9 mouse cellular contexts compared by ENCODE assay signal in the genomic region with DNA sequence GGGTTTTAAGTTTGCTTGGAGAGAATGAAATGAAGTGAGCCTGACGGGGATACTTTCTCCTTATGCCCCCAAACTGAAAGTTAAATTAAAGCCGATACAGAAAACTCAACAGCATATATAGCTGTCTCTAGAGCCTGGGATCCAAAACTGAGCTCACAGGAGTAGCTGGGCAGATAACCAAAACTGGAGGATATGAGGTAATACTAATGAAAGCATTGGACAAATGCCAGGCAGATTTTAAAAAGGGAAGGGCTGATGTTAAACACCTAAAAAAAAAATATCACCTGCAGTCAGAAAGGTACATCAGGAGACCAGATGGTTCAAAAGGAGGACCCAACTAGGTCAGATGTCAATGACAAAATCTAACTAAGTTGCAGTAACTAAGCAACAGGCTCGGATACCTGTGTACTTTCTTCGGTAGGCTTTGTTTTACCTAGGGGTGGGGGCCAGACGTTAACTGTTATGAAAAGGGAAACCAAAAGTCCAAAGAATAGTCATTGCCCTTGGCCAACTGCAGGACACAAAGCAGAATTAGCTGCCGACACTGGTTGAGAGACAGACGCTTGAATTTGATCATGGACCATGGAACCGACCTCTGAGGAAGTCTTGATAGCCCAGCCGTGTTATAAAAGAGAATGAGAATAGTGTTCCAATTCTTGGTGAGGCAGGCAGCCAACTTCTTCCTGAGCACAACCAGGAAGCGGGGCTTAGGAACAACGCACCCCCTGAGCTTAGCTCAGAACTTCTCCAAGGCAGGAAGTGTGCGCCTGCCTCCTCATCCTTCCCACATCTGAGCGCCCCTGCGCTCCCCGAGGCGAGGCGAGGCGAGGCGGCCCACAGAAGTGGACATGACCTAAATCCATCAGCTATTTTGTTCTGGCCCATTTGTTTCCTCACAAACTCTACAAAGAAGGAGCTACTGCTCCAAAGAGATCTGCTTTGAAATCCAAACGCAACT. TPM values are rescaled to one million over a fixed set of nuclear protein-coding genes. Genes with fewer than 3 reads are reported as not detected.
DNase-seq lines count a peak whose midpoint lies in the region; ATAC-seq and TF ChIP-seq lines count a peak whose summit lies in the region.
"Had no signal": no experiment of that assay in that cellular context is flagged by ENCODE, and none has a peak within 500 bp of the region (broad histone marks: within the 10 kb centered on the region; RNA-seq: fewer than 3 reads in every experiment).

No protein-coding gene starts in this region.

- no peak for TF ChIP-seq CTCF in cerebellum, adult 2 months (IDR thresholded peaks at IDR 0.05; ENCODE audit: borderline replicate concordance, insufficient read depth, low read depth, low read length)
- TF ChIP-seq CTCF in intestine, postnatal 0 days (IDR thresholded peaks at IDR 0.05; ENCODE audit: low read depth): no peak

- H3K4me1 ChIP-seq in cerebellum, adult 2 months (ENCODE audit: control insufficient read depth, insufficient read depth, low read length): peaks cover 36% of the 10 kb centered on the region
- H3K4me1 ChIP-seq in intestine, postnatal 0 days (replicated peaks; ENCODE audit: control insufficient read depth, insufficient read depth, low read length): 0 out of 2 replicates have a peak, but pooled peaks cover 5% of the 10 kb centered on the region

- WGBS in cerebellum, adult 2 months: 15% methylated on average over 20 of the region's 20 CpGs
- WGBS in intestine, postnatal 0 days: 62% methylated on average over 20 of the region's 20 CpGs

- intact Hi-C loops in left cerebral cortex, postnatal 14 days (cut with DNase I): no loop called here
- intact Hi-C loops in left cerebral cortex, postnatal 4 days (cut with DNase I): no loop called here

- DNase-seq in cerebellum, adult 2 months: peak; percentile 49 to 59
- no peak for DNase-seq in cerebellum, adult 9-10 months
- peak; percentile 22 to 38 for DNase-seq in left cerebral cortex, postnatal 14 days (ENCODE audit: low spot score in 2 of 2)
- no peak for DNase-seq in left cerebral cortex, postnatal 4 days
- DNase-seq in kidney, postnatal 10 days: peak; percentile 30
- DNase-seq in right cerebral cortex, postnatal 14 days: peak; percentile 19
- DNase-seq in ovary, postnatal 10 days (ENCODE audit: low spot score): no peak

- H3K27me3 ChIP-seq in cerebellum, adult 2 months (ENCODE audit: control insufficient read depth, insufficient read depth, low read length): no peaks in the 10 kb centered on the region
- no peaks in the 10 kb centered on the region for H3K27me3 ChIP-seq in intestine, postnatal 0 days (replicated peaks; ENCODE audit: control insufficient read depth, insufficient read depth, low read length)

- no peak for TF ChIP-seq POLR2A in cerebellum, adult 2 months (IDR thresholded peaks at IDR 0.05; ENCODE audit: borderline replicate concordance, insufficient read depth, low read length)

- H3K36me3 ChIP-seq in intestine, postnatal 0 days (ENCODE audit: control insufficient read depth, insufficient read depth): no peaks in the 10 kb centered on the region
- H3K36me3 ChIP-seq: neural tube, embryonic 12.5 days had no signal

- no peak overlapping the region for H3K4me2 ChIP-seq in intestine, postnatal 0 days (replicated peaks; ENCODE audit: low read depth)
- H3K4me2 ChIP-seq: neural tube, embryonic 12.5 days had no signal

- peak overlapping the region; percentile 31 for H3K4me3 ChIP-seq in cerebellum, adult 2 months (replicated peaks; ENCODE audit: insufficient read depth, low read depth, low read length)
- H3K4me3 ChIP-seq in intestine, postnatal 0 days (ENCODE audit: low read depth, low read length): no peak overlapping the region
- H3K4me3 ChIP-seq: neural tube, embryonic 12.5 days had no signal

- no peak overlapping the region for H3K9ac ChIP-seq in intestine, postnatal 0 days (ENCODE audit: low read depth, low read length)
- H3K9ac ChIP-seq: neural tube, embryonic 12.5 days had no signal

- no peaks in the 10 kb centered on the region for H3K9me3 ChIP-seq in intestine, postnatal 0 days (ENCODE audit: control insufficient read depth)
- H3K9me3 ChIP-seq: neural tube, embryonic 12.5 days had no signal

- H3K27ac ChIP-seq in cerebellum, adult 2 months (ENCODE audit: insufficient read depth, low read length): peak overlapping the region; percentile 8
- H3K27ac ChIP-seq in intestine, postnatal 0 days (ENCODE audit: low read depth, low read length): no peak overlapping the region
- H3K27ac ChIP-seq: neural tube, embryonic 12.5 days had no signal

- no peak for ATAC-seq in intestine, postnatal 0 days

RNA-seq across cellular contexts. Expression of a gene that starts 24.1 kb away (rescaled TPM):
- polyA plus RNA-seq in cerebellum, adult 2 months (2012; rRNA removed): 31.2 and 35.4 TPM in 2 replicates
- total RNA-seq in left cerebral cortex, postnatal 14 days (2021): 10 to 100 TPM; 31.1 to 34.4 TPM
- total RNA-seq in left cerebral cortex, postnatal 4 days (2021): 10 to 100 TPM; 17.2 to 19.2 TPM
- 6.0 and 6.8 TPM in 2 replicates for polyA plus RNA-seq in intestine, postnatal 0 days (2015; fragmentation: Nextera tagmentation; extraction: Ambion mirVana)

RNA-seq across cellular contexts. Expression of a gene that starts 32.8 kb away (rescaled TPM):
- polyA plus RNA-seq in cerebellum, adult 2 months (2012; rRNA removed): 24.6 and 27.1 TPM in 2 replicates
- 10 to 100 TPM; 17.1 to 18.5 TPM for total RNA-seq in left cerebral cortex, postnatal 14 days (2021)
- 10 to 100 TPM; 17.9 to 22.0 TPM for total RNA-seq in left cerebral cortex, postnatal 4 days (2021)
- polyA plus RNA-seq in intestine, postnatal 0 days (2015; fragmentation: Nextera tagmentation; extraction: Ambion mirVana): 25.6 and 26.1 TPM in 2 replicates

Comparison
In these comparisons a context has a peak if more than half of its experiments do, and no peak if none do; other contexts are left out.
1. DNase-seq: peak in cerebellum, adult 2 months (2 of 2), left cerebral cortex, postnatal 14 days (2 of 2), kidney, postnatal 10 days (single experiment) and right cerebral cortex, postnatal 14 days (single experiment); none in cerebellum, adult 9-10 months (single experiment), left cerebral cortex, postnatal 4 days (single experiment) and ovary, postnatal 10 days (single experiment).